Mouse (Mus musculus): ENCODE measurements around the gene Fut4.

DNA sequence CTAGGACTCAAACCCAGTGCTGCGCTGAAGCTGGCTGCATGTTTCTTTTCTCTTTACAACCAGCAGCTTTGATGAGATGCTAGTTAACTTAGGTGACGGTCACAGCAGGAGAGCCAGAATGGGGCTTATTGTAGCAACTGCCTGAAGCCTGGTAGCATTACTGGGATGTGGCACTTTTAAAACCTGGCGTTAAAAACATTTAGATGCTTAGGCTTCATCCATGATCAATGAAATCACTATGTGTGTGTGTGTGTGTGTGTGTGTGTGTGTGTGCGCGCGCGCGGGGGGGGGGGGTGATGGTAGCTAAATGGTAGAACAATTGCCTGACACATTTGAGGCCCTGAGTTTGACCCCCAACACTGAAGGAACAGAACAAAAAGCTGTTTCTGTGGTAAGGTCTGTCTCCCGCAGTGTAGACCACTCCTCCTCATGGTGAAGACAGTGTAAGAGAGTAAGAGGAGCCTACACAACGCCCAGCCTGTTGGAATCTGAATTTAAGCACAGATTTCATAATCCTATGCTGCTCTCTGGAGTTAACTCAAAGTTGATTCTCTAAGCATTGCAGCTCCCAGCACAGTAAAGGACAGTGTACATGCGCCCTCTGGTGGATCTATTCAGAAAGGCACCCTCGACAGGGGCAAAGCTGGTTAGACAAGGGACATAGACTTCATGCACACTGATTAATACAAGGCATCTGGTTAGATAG lies 53.5 kb downstream of the Fut4 start:
- TF ChIP-seq CTCF (IDR thresholded peaks at IDR 0.05; ENCODE audit: low read depth, low read length), result peak; percentile 46; the same call in 1 of the 2 replicates
- TF ChIP-seq POLR2A (IDR thresholded peaks at IDR 0.05; ENCODE audit: borderline replicate concordance, low read depth, low read length), result no peak
